Mouse (Mus musculus) testis, adult 2 months (tissue): ENCODE results near the gene Enox1. TPM values are rescaled to one million over a fixed set of nuclear protein-coding genes. Genes with fewer than 3 reads are reported as not detected.

Experiments
- H3K27ac ChIP-seq: fragments of 200-500 bp; 2 replicates; pipeline ENCODE4 v1.5.1; 2012; ENCODE audit warnings: low read depth, low read length; ENCODE audit not compliant: control insufficient read depth, insufficient read depth
- H3K27me3 ChIP-seq: fragments of 200-500 bp; 2 replicates; pipeline ENCODE4 v1.6.1; 2012; ENCODE audit warnings: mild to moderate bottlenecking, low read length, moderate library complexity; ENCODE audit not compliant: control insufficient read depth, insufficient read depth
- H3K36me3 ChIP-seq: fragments of 200-500 bp; 2 replicates; pipeline ENCODE4 v1.6.1; 2012; ENCODE audit warnings: mild to moderate bottlenecking, low read length; ENCODE audit not compliant: control insufficient read depth, insufficient read depth
- H3K4me1 ChIP-seq: fragments of 200-500 bp; 2 replicates; pipeline ENCODE4 v1.6.1; 2012; ENCODE audit warnings: low read length; ENCODE audit not compliant: control insufficient read depth, insufficient read depth
- H3K4me3 ChIP-seq: fragments of 200-500 bp; 2 replicates; pipeline ENCODE4 v1.5.1; 2012; ENCODE audit warnings: low read depth, mild to moderate bottlenecking, low read length, moderate library complexity, mixed read lengths; ENCODE audit not compliant: control insufficient read depth
- CTCF ChIP-seq: fragments of 200-500 bp; IDR thresholded peaks from 2 replicates; pipeline ENCODE4 v1.5.1; 2012; ENCODE audit warnings: low read depth, mild to moderate bottlenecking, inconsistent platforms, low read length, moderate library complexity; ENCODE audit not compliant: control insufficient read depth, insufficient read depth, insufficient replicate concordance
- POLR2A ChIP-seq: fragments of 200-500 bp; IDR thresholded peaks from 2 replicates; pipeline ENCODE4 v1.6.1; 2012; ENCODE audit warnings: low read depth, mild to moderate bottlenecking, inconsistent platforms, low read length, moderate library complexity; ENCODE audit not compliant: control insufficient read depth
- polyA plus RNA-seq: library from polyadenylated mRNA; depleted of rRNA; stranded (reverse); fragments of >200 nt; gene quantifications from 2 replicates; pipeline ENCODE4 v1.2.3, GENCODE M21; 2012

Enox1 gene
- polyA plus RNA-seq, 1 experiment = 3.9 TPM

DNA sequence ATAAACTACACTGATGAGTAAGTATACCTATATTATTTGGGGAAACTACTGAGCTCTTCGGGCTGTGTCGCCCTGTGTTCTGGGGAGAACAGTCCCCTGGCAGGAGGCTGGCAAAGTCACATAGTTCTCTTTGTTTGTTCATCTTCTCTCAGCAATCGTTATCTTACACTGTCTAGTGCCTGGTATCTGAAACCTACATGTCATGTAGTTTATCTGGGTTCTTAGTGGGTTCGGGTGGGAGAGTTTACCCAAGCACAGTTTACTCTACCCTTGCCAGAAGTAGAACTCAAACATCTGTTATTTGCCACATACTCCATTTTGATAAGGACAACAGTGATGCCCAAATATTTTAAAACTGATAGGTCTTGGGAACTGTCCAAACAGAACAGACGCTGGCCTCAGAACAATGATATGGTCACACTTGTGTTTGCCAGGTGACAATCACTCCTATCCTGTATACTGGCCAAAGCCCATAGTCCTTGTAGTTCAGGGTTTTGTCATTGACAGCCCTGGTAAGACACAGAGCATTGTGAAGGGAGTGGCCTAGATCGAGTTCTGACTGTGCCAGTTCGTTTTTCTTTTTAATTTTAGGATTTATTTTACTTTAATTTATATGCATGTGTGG is 401.0 kb downstream of the Enox1 start:
- TF ChIP-seq POLR2A (no peak), CTCF (no peak)
- H3K36me3 ChIP-seq = no peaks in the 10 kb centered on the region
- H3K27me3 ChIP-seq = no peaks in the 10 kb centered on the region
- no peaks in the 10 kb centered on the region for H3K4me1 ChIP-seq
- H3K27ac ChIP-seq = no peak overlapping the region
- H3K4me3 ChIP-seq = no peak overlapping the region

DNA sequence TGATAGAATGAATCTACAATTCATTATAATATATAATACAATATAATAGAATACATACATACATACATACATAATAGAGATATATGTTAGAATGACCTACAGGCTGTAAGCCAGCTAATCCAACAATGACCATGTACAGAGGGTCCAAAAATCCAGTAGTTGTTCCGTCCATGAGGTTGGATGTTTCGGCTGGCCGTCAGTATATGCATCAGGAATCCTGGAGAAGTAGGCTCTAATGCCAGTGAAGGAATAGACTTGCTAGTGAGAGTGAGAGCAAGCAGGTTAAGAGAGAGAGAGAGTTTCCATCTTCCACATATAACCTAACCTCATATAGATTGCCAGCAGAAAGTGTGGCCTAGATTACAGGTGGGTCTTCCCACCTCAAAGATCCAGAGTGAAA is 402.3 kb downstream of the Enox1 start:
- no peaks in the 10 kb centered on the region for H3K27me3 ChIP-seq
- no peaks in the 10 kb centered on the region for H3K36me3 ChIP-seq
- no peaks in the 10 kb centered on the region for H3K4me1 ChIP-seq
- H3K4me3 ChIP-seq = no peak overlapping the region
- no peak overlapping the region for H3K27ac ChIP-seq
- TF ChIP-seq POLR2A = no peak
- no peak for TF ChIP-seq CTCF

DNA sequence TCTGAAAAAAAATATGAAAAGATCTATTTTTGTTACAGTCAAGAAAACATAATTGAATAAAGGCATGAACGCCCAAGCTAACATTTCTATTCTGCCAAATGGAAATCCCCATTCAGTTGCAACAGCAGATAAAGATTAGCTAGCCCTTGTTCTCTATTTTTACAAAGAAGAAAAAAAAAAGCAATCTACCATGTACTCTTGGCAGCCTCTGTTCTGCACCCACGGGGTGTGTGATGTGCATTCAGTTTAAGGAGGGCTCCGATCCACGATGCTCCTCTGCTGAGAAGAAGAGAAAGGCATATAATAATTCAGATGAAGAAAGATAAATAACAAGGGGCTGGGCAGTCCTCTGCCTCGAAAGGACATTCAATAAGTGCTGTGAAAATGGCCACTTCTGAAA is 403.2 kb downstream of the Enox1 start:
- H3K4me3 ChIP-seq = no peak overlapping the region
- H3K27ac ChIP-seq = no peak overlapping the region
- H3K36me3 ChIP-seq = no peaks in the 10 kb centered on the region
- no peak for TF ChIP-seq CTCF
- TF ChIP-seq POLR2A = no peak
- H3K27me3 ChIP-seq = no peaks in the 10 kb centered on the region
- no peaks in the 10 kb centered on the region for H3K4me1 ChIP-seq

DNA sequence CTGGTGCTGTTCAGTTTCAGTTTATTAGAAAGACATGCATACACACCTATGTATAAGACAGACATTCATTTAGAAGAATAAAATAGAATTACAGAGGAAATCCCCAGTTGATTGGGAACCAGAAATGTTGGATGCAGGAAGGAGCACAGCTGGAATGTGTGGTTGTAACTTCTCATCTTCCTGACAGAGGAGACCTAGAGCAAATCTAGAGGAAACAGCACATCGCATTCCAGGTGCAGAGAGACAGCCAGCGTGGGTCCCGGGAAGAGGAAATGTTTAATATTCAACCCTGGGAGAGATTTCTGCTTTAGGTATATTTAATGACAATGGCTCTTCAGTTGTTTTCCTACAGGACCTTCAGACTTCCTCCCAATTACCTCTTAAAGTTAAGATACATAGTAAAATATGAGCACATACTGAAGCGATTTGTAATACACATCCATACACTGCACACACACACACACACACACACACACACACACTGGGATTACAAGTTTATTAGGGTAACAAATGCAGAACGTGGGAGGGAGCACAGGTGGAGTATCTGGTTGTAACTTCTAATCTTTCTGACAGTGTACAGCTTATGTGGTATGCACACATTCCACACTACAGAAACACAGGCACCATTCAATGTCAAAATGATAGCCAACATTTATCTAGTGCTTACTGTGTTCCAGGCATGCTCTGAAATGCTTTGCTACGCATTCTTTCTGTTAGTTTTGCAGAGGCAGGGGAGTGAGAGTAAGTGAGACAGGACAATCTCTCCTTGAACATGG is 405.4 kb downstream of the Enox1 start:
- no peak overlapping the region for H3K27ac ChIP-seq
- H3K27me3 ChIP-seq = no peaks in the 10 kb centered on the region
- no peak overlapping the region for H3K4me3 ChIP-seq
- no peaks in the 10 kb centered on the region for H3K4me1 ChIP-seq
- H3K36me3 ChIP-seq = no peaks in the 10 kb centered on the region
- no peak for TF ChIP-seq POLR2A
- TF ChIP-seq CTCF = no peak

DNA sequence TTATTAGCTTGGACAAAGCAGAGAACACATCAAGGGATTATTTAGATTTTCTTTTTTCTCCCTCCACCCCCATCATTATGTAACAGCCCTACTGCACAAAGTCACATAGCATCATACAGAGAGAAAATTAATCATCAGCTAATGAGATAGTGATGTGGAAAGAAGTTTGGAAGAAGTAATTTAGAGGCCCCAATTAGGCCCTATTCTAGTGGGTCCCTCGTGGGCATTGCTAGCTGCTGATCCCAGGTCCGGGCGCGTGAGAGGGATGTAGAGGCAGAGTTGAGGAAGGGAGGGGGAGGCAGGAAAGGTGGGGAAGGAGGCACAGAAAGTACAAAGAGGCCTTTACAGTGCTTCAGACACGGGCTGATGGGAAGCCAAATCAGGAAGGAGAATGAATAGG is 407.4 kb downstream of the Enox1 start:
- no peak overlapping the region for H3K27ac ChIP-seq
- TF ChIP-seq CTCF (no peak), POLR2A (no peak)
- H3K27me3 ChIP-seq = no peaks in the 10 kb centered on the region
- H3K4me1 ChIP-seq = no peaks in the 10 kb centered on the region
- no peaks in the 10 kb centered on the region for H3K36me3 ChIP-seq
- H3K4me3 ChIP-seq = no peak overlapping the region

DNA sequence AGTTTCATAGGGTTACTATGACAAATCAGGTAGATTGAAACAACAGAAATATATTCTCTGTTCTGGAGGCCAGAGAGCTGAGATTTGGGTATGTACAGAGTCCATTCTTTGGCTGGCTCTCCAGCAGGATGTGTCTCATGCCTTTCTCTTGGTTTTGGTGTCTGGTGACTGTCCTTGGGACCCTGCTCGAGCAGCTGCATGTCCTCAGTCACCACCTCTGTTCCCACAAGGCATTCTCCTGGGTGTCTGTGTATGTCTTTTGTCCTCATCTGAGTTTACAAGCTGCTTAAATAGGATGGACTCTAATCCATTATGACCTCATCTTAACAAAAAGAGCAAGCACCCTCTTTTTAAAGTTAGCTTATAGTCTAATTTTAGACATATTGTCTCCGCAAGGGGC is 410.6 kb downstream of the Enox1 start:
- no peak overlapping the region for H3K4me3 ChIP-seq
- no peak overlapping the region for H3K27ac ChIP-seq
- TF ChIP-seq POLR2A (no peak), CTCF (no peak)
- H3K4me1 ChIP-seq = no peaks in the 10 kb centered on the region
- no peaks in the 10 kb centered on the region for H3K27me3 ChIP-seq
- no peaks in the 10 kb centered on the region for H3K36me3 ChIP-seq

DNA sequence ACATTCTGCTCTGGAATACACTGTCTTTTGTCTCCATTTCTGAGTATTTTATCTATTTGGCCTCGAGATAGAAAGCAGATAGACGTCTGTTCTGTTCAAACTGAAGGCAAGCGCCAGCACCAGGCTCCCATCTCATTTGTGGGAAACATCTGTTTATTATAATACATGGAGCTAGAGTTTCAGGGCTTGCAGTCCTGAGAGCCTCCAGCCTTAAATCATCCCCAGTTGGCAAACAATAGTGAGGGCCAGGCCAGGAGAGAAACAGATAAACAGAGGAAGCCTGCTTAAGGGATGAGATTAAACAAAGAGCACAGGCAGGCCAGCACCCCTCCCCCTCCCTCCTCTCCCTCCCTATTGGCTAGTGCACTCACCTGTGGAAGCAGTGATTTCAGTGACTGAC is 417.9 kb downstream of the Enox1 start:
- Histone ChIP-seq H3K27me3 (no peaks in the 10 kb centered on the region), H3K27ac (no peak overlapping the region), H3K36me3 (no peaks in the 10 kb centered on the region), H3K4me3 (no peak overlapping the region), H3K4me1 (no peaks in the 10 kb centered on the region)
- TF ChIP-seq POLR2A (no peak), CTCF (no peak)

DNA sequence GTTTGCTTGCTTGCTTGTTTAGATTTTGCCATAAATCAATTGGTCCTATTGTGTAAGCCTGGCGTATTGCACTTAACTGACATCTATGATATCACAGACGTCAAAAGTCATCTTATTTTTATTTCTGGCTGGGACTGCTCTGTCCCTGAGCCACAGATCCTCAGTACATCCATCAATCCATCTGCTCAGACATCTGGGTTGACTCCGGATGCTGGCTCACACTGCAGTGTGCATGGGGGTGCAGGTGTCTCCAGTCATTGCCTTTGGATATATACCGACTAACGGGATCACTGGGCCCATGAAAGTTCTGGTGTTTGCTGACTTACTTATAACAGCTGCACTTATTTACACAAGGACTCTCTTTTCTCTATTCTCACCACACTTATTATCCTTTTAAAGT is 419.8 kb downstream of the Enox1 start:
- TF ChIP-seq POLR2A = no peak
- TF ChIP-seq CTCF = no peak
- no peak overlapping the region for H3K4me3 ChIP-seq
- no peaks in the 10 kb centered on the region for H3K27me3 ChIP-seq
- peaks cover 4% of the 10 kb centered on the region for H3K4me1 ChIP-seq
- H3K36me3 ChIP-seq = no peaks in the 10 kb centered on the region
- no peak overlapping the region for H3K27ac ChIP-seq
